16 mouse cellular contexts compared by ENCODE assay signal in genomic region chr5:38488673-38489615, GRCm38 (mm10). TPM values are rescaled to one million over a fixed set of nuclear protein-coding genes. Genes with fewer than 3 reads are reported as not detected.
DNase-seq lines count a peak whose midpoint lies in the region; ATAC-seq lines count a peak whose summit lies in the region.
"Had no signal": no experiment of that assay in that cellular context is flagged by ENCODE, and none has a peak within 500 bp of the region (broad histone marks: within the 10 kb centered on the region; RNA-seq: fewer than 3 reads in every experiment).

No protein-coding gene starts in this region.

- peak; percentile 45 for DNase-seq in heart, adult 11 months
- no peak for DNase-seq in heart, adult 9 months (ENCODE audit: low spot score in 2 of 2)
- peak; percentile 59 to 63 for DNase-seq in kidney, adult 8-10 months
- peak; percentile 28 for DNase-seq in ES-CJ7 (ENCODE audit: low read depth, low spot score)
- DNase-seq in frontal cortex, postnatal 14 days (ENCODE audit: low spot score in 2 of 2): no peak
- no peak for DNase-seq in ovary, adult 18-20 months (ENCODE audit: low spot score)
- DNase-seq: cerebellum, adult 11 months; gastrocnemius, postnatal 10 days; thymus, postnatal 36 days had no signal

- no peak overlapping the region for H3K4me2 ChIP-seq in kidney, embryonic 14.5 days (replicated peaks; ENCODE audit: low read depth, low read length)
- H3K4me2 ChIP-seq in liver, embryonic 16.5 days (ENCODE audit: low read depth, low read length): 0 out of 2 replicates have a peak overlapping the region, but pooled peaks have one; percentile 7
- H3K4me2 ChIP-seq: limb, embryonic 12.5 days; neural tube, embryonic 15.5 days had no signal

- H3K27me3 ChIP-seq in kidney, embryonic 14.5 days (ENCODE audit: control insufficient read depth, insufficient read depth, low read length): no peaks in the 10 kb centered on the region
- no peaks in the 10 kb centered on the region for H3K27me3 ChIP-seq in liver, embryonic 16.5 days (ENCODE audit: control insufficient read depth, insufficient read depth, low read depth, low read length)
- H3K27me3 ChIP-seq: limb, embryonic 12.5 days; neural tube, embryonic 15.5 days had no signal

- 69% methylated on average over 20 of the region's 20 CpGs for WGBS in kidney, embryonic 14.5 days
- WGBS in liver, embryonic 16.5 days (ENCODE audit: insufficient replicate concordance): 67% methylated on average over 20 of the region's 20 CpGs

- H3K9me3 ChIP-seq in kidney, embryonic 14.5 days (ENCODE audit: control insufficient read depth, low read length): no peaks in the 10 kb centered on the region
- H3K9me3 ChIP-seq in liver, embryonic 16.5 days (replicated peaks; ENCODE audit: control insufficient read depth, low read length): no peaks in the 10 kb centered on the region
- H3K9me3 ChIP-seq: hindbrain, embryonic 10.5 days; limb, embryonic 12.5 days; neural tube, embryonic 15.5 days had no signal

- ATAC-seq in kidney, embryonic 14.5 days (ENCODE audit: low FRiP score, low TSS enrichment): no peak
- peak; percentile 49 for ATAC-seq in liver, embryonic 16.5 days (ENCODE audit: low read depth)
- ATAC-seq: forebrain, embryonic 14.5 days had no signal

- H3K4me3 ChIP-seq in kidney, embryonic 14.5 days (ENCODE audit: low read length): no peak overlapping the region
- no peak overlapping the region for H3K4me3 ChIP-seq in liver, embryonic 16.5 days (ENCODE audit: low read depth, low read length)
- H3K4me3 ChIP-seq: hindbrain, embryonic 10.5 days; limb, embryonic 12.5 days; neural tube, embryonic 15.5 days had no signal

- H3K4me1 ChIP-seq in kidney, embryonic 14.5 days (ENCODE audit: control insufficient read depth, insufficient read depth, low read length): no peaks in the 10 kb centered on the region
- peaks cover 13% of the 10 kb centered on the region for H3K4me1 ChIP-seq in liver, embryonic 16.5 days (ENCODE audit: control insufficient read depth, low read depth, low read length)
- H3K4me1 ChIP-seq: neural tube, embryonic 15.5 days had no signal

- H3K9ac ChIP-seq in kidney, embryonic 14.5 days (ENCODE audit: low read depth, low read length): no peak overlapping the region
- H3K9ac ChIP-seq in liver, embryonic 16.5 days (ENCODE audit: low read depth, low read length): no peak overlapping the region
- H3K9ac ChIP-seq: limb, embryonic 12.5 days; neural tube, embryonic 15.5 days had no signal

- H3K27ac ChIP-seq in kidney, embryonic 14.5 days (ENCODE audit: low read depth, low read length): no peak overlapping the region
- H3K27ac ChIP-seq in liver, embryonic 16.5 days (ENCODE audit: low read length): no peak overlapping the region
- H3K27ac ChIP-seq: hindbrain, embryonic 10.5 days; limb, embryonic 12.5 days; macrophage; neural tube, embryonic 15.5 days had no signal

- H3K36me3 ChIP-seq in kidney, embryonic 14.5 days (ENCODE audit: control insufficient read depth, insufficient read depth, low read length): no peaks in the 10 kb centered on the region
- H3K36me3 ChIP-seq in liver, embryonic 16.5 days (ENCODE audit: control insufficient read depth, insufficient read depth): no peaks in the 10 kb centered on the region
- H3K36me3 ChIP-seq: hindbrain, embryonic 10.5 days; limb, embryonic 12.5 days; neural tube, embryonic 15.5 days had no signal

RNA-seq across cellular contexts. Expression of gene Slc2a9, which starts 14.0 kb away (rescaled TPM):
- polyA plus RNA-seq in kidney, embryonic 14.5 days (2014; fragmentation: Nextera tagmentation; extraction: Ambion mirVana): 0.40 and 1.6 TPM in 2 replicates
- polyA plus RNA-seq in liver, embryonic 16.5 days (2015; fragmentation: Nextera tagmentation; extraction: Ambion mirVana): 3.6 and 4.0 TPM in 2 replicates

Comparison
In these comparisons a context has a peak if more than half of its experiments do, and no peak if none do; other contexts are left out.
1. DNase-seq: peak in heart, adult 11 months (single experiment), kidney, adult 8-10 months (2 of 2) and ES-CJ7 (single experiment); none in heart, adult 9 months (0 of 2), frontal cortex, postnatal 14 days (0 of 2) and ovary, adult 18-20 months (single experiment).